Mouse (Mus musculus): ENCODE data around the gene Usp15.

Usp15 gene

GRCm38 (mm10) chr10:123101303-123101702, 95.5 kb downstream of the Usp15 start:
- no peak for DNase-seq (ENCODE audit: low spot score)

DNA sequence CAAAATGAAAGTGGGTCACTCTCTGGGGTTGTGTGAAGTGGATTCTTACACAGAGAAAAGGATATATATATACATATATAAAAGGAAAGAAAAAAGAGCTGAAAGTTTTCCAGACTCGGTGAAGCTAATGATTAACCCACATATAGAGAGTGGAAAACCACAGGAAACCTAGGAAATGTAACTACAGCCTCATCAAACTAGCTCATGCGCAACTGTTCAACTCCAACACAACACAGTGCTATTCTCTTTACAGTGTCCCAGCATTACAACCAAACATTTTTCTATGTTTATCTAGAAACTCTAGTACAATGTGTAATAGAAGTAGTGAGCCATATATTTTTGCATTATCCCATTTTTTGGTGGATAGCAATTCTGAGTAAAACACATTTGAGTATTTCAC, 96.2 kb downstream of the Usp15 start:
- DNase-seq (ENCODE audit: low spot score): no peak

- DNase-seq (ENCODE audit: low spot score): no peak
These were observed 102.3 kb downstream of the Usp15 start for GRCm38 (mm10) chr10:123094504-123094903.

DNA sequence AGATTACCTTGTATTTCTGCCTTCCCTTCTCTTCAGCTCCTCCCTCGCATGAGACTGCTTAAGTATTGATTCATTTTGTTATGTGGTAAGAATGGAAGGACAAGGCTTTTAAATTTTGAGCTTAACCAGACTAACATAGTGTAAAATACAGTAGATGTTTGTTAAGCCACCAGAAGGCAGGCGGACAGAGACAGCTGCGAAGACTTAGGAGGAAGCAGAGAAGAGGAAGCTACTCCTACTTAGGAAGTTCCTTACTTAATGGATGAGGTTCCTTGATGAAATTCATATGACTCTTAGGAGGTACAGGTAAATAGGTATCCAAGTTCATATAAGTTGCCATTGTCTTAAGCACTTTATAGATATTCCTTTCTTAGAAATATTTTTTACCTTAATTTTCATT, 104.2 kb downstream of the Usp15 start:
- DNase-seq (ENCODE audit: low spot score): no peak

GRCm38 (mm10) chr10:123091737-123092136, 105.1 kb downstream of the Usp15 start:
- DNase-seq (ENCODE audit: low spot score): peak; percentile 30

DNA sequence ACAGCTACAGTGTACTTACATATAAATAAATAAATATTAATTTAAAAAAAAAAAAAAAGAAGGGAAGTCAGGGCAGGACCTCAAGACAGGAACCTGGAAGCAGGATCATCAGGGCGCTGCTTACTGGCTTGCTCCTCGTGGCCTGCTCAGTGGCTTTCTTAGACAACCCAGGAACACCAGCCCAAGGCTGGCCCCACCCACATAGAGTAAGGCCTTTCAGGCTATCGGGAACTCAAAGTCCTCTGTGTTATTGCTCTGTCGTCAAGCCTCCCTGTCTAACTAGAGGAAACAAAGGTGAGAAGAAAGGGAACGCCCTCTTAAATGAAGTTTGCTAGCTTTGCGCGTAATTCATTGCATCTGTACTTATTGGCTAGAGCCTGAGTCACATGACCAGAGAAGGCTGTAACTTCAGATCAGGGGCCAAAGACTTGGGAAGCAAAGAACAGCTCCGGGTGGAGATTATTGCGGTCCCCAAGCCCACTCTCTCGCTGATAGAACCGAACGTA, 107.3 kb downstream of the Usp15 start:
- no peak for DNase-seq (ENCODE audit: low spot score)

- DNase-seq (ENCODE audit: low spot score): no peak
These were observed 109.9 kb downstream of the Usp15 start for GRCm38 (mm10) chr10:123086847-123087246.

GRCm38 (mm10) chr10:123084900-123085641, 111.7 kb downstream of the Usp15 start:
- DNase-seq (ENCODE audit: low spot score): no peak

- no peak for DNase-seq (ENCODE audit: low spot score)
These were observed 112.5 kb downstream of the Usp15 start for GRCm38 (mm10) chr10:123084307-123084706.

DNA sequence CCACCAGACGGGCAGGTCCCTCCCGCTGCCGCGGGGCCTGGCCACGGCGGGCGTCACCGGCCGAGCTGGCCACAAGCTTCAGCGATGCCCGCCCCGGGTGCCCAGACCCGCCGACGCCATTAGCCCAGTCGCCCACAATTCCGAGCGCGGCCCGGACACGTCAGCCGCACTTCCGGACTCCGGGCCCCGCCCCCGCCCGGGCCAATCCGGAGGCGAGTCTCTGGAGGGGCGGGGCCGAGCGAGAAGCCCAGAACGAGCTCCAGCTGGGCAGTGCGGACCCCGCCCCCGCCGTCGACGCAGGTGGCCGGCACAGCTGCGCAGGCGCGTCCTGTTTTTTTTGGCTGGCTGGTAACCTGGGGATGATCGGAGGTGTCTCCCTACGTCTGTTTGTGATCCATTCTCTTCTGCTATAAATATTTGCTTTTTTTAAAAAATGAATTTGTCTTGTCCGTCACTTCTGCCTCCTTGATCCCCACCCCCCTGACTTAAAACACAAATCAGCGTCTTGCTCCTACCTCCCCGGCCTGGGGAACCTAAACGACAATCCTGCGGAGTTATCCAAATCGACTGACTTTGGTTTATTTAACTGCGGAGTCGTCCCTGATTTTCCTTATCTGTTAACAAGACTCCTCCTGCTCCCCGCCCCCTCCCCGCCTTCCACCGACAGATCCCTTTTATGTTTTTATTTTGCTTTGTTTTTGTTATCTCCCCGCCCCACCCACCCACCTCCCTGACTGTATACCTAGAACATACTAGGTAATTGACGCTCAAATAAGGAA, 120.4 kb downstream of the Usp15 start, which contains the start of gene Mon2:
Gene Mon2, minus strand, starts transcription at position 261 of the 779 bp plus-strand sequence.
- DNase-seq (ENCODE audit: low spot score): peak; percentile 95

GRCm38 (mm10) chr10:123075751-123076242, 121.0 kb downstream of the Usp15 start:
- DNase-seq (ENCODE audit: low spot score): no peak

- no peak for DNase-seq (ENCODE audit: low spot score)
These were observed 124.8 kb downstream of the Usp15 start for GRCm38 (mm10) chr10:123071997-123072396.

DNA sequence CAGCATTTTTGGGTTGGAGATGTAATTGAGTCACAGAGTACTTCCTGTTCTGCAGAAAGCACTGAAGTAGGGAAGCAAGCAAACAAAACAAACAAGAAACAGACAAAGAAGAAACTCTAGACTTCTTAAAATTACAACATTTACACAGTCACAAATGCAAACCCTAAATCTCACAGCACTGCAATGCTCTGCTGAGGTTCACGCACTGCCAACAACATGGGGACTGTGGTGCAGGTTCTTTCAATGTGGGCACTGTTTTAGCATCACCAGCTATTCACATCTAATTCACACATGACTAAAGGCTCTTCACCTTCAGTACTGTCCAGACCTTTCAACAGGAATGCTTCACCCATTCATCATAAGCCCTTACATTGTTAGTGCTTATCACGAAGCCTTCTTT, 133.8 kb downstream of the Usp15 start:
- no peak for DNase-seq (ENCODE audit: low spot score)

DNA sequence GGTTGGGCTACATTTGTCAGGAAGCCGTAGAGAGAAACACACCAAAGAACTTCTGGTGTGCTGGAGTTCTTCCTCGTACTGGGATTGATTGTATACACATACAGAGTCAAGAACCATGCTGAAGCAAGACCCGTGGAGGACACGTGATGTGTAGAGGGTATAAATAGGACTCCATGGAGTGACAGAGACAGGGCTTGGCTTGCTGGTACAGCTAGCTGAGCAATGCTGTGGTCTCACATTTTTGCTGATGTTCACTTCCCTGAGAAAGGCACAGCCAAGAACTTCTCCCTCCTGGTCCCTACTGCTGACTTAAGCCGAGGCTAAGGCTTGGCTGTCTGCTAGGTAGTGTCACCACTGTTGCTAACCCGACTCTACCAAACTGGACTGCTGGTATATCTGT, 136.0 kb downstream of the Usp15 start:
- no peak for DNase-seq (ENCODE audit: low spot score)

DNA sequence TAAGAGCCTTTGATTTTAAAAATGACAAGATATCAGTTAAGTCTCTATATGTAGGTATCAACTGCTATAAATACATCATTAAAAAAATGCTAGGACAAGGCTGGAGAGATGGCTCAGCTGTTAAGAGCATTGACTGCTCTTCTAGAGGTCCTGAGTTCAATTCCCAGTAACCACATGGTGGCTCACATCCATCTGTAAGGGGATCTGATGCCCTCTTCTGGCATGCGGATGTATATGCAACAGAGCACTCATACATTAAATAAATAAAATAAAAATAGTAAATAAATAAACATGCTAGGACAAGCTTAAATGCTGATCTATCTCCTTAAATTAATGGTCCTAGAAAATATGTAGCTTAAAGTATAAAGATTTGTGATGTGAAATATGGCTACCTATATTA, 139.7 kb downstream of the Usp15 start:
- DNase-seq (ENCODE audit: low spot score): no peak

DNA sequence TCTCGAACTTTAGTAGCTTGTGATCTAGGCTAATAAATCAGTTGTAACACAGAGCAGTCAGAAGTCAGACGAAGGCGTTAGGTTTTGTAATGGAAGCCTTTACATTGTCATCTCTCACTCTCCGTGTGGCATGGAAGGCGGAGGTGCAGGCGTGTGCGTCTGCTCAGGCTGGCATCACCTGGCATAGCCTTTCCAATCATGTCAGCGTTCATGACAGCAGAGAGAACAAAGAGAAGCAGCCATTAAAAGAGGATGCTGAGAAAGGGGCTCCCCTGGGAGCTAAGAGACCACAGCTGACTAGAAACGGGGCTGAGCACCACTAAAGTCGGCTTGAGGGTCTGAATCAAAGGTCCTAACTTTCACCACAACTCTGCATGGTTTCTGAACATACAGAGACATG, 140.3 kb downstream of the Usp15 start:
- no peak for DNase-seq (ENCODE audit: low spot score)

DNA sequence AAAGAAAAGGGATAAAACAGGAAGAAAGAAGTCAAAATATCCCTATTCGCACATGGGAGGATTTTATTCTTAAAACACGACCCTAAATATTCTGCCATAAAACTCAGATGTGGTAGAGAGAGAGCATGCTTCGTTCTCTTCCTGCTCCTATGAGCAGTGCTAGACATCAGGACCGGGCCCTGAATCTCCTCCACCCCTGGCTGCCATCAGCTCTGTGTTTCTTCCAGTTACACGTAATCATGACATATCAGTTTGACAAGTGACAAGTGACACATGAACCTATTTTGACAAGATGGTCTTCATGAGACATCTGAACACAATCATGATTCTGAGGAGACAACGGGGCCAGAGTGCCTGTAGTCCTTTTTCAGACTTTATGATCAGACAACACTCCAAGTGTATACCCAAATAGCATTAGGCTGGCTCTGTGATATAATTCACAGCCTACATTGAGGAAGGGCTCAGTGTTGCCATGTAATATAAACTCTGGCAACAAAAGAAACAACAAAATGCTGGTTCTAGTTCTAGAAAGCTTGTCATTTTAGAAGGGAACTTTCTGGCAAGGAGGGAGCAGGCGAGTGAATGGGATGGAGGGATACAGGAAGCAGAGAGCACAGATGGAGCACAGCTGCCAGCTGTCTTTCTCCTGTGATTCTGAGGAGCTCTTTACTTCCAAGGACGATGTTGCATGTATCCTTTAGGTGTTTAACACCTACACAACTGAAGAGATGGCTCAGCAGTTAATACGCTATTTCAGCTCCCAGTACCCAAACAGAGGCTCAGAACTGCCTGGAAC, 141.4 kb downstream of the Usp15 start:
- peak; percentile 16 for DNase-seq (ENCODE audit: low spot score)
